Mouse (Mus musculus) cerebellum, adult 11 months (tissue): ENCODE data around the gene Hexa.

Experiments used
- DNase-seq: peaks from one replicate; pipeline ENCODE4 v3.0.0; 2022

Gene Hexa

GRCm38 (mm10) chr9:59565600-59565999 lies 26.3 kb downstream of the Hexa start:
- peak; percentile 46 for DNase-seq

DNA sequence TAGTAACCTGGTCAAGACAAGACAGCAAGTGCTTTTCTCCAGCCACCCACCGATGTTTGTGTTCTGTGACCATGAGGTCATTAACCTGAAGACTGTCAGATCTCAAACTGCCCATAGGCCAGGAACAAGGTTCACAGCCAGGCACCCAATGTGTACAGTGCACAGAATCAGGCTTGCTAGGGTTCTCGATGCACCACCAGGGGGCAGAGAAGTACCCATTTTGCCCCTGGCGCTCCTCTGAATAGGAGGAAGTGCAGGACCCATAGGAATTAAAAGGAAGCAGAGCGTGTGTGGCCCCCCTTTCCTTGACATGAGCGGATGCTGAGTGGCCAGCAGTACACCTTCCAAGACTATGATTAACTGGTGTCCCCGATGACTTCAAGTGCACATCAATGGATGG lies 27.8 kb downstream of the Hexa start:
- DNase-seq, result peak; percentile 40

DNA sequence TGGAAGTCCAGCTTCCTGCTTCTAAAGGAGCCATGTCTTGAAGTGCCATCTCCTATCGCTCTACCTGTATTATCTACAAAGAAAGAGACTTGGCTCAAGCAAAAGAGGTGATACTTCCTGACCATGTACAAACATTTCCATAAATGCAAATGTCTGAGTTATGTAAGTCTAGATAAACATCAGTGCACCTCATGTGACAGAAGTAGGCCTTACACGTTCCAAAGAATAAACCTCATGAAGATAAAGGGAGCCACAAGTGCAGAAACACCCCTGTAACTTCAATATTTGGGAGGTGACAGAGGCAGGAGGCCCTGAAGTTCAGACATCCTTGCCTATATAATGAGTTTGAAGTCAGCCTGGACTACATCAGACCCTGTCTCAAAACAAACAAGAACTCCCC lies 32.5 kb downstream of the Hexa start:
- DNase-seq, result no peak

DNA sequence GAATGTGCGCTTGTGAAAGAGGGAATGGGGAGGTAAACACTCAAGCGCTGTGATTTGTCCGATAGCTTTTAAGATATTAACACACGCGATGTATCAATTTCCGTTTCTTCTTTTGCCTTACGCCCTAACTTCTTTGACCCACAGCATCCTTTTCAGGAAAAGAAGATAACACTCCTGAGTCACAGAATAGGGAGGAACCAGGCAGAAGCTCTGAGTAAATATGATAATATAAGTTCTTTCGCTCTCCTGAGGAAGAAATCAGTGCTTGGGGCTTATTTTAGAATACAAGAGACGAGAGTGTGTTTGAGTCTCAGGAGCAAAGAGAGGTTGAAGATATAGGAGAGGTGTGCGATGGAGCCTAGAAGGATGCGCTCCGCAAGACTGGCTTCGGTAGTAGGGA lies 38.1 kb downstream of the Hexa start:
- DNase-seq, result no peak

DNA sequence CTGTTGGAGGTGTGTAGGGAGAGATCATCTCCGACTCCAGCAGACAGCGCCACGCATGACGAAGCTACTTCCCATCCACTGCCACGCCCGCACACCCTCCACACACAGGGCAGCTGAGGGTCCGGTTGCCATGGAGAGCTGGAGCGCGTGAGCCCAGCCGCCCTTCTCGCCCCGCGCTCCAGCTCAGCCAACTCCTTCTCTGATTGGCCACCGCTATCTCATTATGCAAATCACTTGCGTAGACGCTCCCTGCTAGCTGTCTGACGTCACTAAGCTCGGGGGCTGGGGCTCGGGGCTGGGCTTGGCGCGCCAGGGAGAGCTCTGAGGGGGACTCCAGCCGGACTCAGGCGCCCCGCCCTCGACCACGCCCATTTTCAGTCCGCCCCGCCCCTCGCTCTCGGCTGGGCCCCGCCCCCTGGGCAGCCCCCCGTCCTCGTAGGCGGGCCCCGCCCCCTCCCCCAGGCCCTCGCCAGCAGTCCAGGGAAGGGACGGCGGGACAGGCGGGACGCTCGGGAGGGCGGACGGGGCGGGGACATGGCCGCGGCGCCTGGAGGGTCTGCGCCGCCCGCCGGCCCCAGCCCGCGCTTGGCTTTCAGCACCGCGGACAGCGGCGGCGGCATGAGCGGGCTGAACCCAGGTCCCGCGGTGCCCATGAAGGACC lies 38.6 kb downstream of the Hexa start, which contains the start of gene Celf6:
Celf6 (plus strand) TSS at position 74 of the 661 bp plus-strand sequence.
- peak; percentile 89 for DNase-seq

GRCm38 (mm10) chr9:59578505-59578867 lies 39.1 kb downstream of the Hexa start:
- DNase-seq, result no peak

GRCm38 (mm10) chr9:59584871-59585308 lies 45.5 kb downstream of the Hexa start:
- peak; percentile 68 for DNase-seq

- no peak for DNase-seq
Measured at GRCm38 (mm10) chr9:59588252-59588651, 48.9 kb downstream of the Hexa start.

DNA sequence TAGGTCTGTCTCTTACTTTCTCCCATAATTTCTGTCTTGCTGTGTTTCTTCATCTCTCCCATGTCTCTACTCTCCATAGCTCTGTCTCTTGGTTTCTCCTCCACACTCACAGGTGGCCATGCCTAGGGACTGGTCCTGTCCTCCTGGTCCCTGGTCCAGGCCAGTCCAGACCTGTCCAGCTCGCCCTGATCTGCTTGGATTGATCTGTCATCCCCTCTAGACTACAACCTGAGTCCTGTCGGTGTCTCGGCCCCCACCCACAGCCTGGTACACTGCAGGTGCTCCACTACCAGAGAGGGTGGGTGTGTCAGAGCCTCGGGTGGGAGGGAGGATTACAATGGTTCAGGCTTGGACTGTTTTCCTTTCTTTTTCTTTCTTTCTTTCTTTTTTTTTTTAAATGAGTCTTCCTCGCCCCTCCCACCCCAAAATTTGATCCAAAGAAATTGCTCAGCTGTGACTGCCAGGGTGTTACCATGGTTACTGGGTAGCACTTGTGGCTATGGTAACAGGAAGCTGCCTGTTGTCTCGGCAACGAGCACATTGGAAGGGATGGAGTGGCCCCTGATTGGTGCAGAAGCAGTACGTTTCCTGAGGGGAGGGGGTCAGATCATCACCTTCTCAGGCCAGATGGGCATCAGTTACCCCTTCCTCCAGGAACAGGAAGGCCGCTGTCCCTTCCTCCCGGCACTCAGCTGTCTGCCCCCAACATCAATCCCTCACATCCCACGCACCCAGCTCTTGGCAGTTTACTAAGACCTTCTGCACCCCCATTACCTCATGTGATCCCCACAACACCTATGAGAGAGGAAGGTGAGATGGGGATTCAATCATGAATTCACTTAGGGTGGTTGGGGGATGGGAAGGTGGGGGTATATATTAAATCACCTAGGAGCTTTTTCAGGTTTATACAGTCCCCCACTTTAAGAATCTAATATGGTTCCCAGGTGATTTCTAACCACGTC lies 49.7 kb downstream of the Hexa start:
- DNase-seq, result no peak

GRCm38 (mm10) chr9:59589703-59590439 lies 50.5 kb downstream of the Hexa start:
- DNase-seq, result no peak

- no peak for DNase-seq
Measured at GRCm38 (mm10) chr9:59601661-59602060, 62.3 kb downstream of the Hexa start.

- no peak for DNase-seq
Measured at GRCm38 (mm10) chr9:59605967-59606366, 66.6 kb downstream of the Hexa start.

GRCm38 (mm10) chr9:59610950-59611349 lies 71.6 kb downstream of the Hexa start:
- DNase-seq, result no peak
